Mouse (Mus musculus) E14TG2a.4 (cell line): Measurements from ENCODE around the gene Slc3a1.

ENCODE experiments used
- H3K27me3 ChIP-seq: 2 replicates; pipeline ENCODE4 v1.6.1; 2014; ENCODE audit warnings: low read length, control low read depth; ENCODE audit not compliant: insufficient read depth
- H3K36me3 ChIP-seq: 2 replicates; pipeline ENCODE4 v1.6.1; 2014; ENCODE audit warnings: low read length, control low read depth; ENCODE audit not compliant: insufficient read depth
- H3K4me1 ChIP-seq: replicated peaks from 2 replicates; pipeline ENCODE4 v1.6.1; 2014; ENCODE audit warnings: low read depth, low read length, control low read depth
- H3K4me3 ChIP-seq: replicated peaks from 2 replicates; pipeline ENCODE4 v1.5.1; 2014; ENCODE audit warnings: mild to moderate bottlenecking, low read length
- H3K9me3 ChIP-seq: 2 replicates; pipeline ENCODE4 v1.6.1; 2014; ENCODE audit warnings: low read length, control low read depth
- CTCF ChIP-seq: conservative IDR thresholded peaks from 2 replicates; pipeline ENCODE4 v1.5.1; 2014; ENCODE audit warnings: low read length
- NANOG ChIP-seq: IDR thresholded peaks from 2 replicates; pipeline ENCODE4 v1.6.1; 2014; ENCODE audit warnings: borderline replicate concordance, low read length, mixed read lengths
- POU5F1 ChIP-seq: IDR thresholded peaks from 2 replicates; pipeline ENCODE4 v1.6.1; 2014; ENCODE audit warnings: low read length, borderline replicate concordance

The Slc3a1 gene

DNA sequence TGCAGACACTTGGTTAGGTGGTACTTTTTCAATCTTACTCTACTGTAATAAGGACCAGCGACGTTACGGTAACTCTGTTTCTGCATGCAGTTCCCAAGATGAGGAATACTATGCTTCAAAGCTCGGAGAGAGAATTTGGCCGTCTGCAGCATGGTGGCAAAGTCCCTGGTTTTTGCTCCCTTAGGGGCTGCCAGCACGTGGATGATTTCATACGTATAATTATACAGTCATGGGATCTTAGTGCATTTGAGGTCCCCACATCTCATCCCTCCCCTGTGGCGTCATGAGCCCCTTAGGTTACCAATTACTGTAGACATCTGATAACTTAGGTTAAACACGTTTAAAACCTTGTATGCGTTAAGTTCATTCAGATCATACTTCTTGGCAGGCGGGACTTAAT is 60.2 kb downstream of the Slc3a1 start:
- Histone ChIP-seq H3K27me3 (no peaks in the 10 kb centered on the region), H3K4me3 (no peak overlapping the region), H3K9me3 (no peaks in the 10 kb centered on the region), H3K36me3 (no peaks in the 10 kb centered on the region), H3K4me1 (peaks cover 32% of the 10 kb centered on the region)
- TF ChIP-seq CTCF: no peak
- no peak for TF ChIP-seq POU5F1
- no peak for TF ChIP-seq NANOG

DNA sequence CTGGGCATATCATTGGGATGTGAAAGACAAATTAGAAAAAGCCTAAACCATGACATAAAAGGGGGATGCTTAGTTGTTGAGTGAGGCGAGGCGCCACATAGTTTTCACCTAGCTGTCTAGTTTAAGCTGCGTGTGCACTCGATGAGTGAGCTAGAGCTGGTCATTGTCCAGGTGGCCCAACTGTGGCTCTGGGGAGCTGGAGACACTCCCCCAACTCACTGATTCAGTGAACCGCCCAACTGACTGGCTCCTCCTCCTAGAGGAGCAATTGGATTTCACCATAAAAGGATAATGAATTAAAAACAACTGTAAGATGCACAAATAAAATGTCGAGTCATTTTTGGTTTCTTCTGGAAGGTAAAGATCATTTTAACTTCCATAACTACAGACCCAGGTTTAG is 60.8 kb downstream of the Slc3a1 start:
- Histone ChIP-seq H3K36me3 (no peaks in the 10 kb centered on the region), H3K27me3 (no peaks in the 10 kb centered on the region), H3K9me3 (no peaks in the 10 kb centered on the region), H3K4me3 (peak overlapping the region; percentile 99), H3K4me1 (peaks cover 27% of the 10 kb centered on the region)
- TF ChIP-seq POU5F1: no peak
- no peak for TF ChIP-seq CTCF

- H3K36me3 ChIP-seq: no peaks in the 10 kb centered on the region
- H3K9me3 ChIP-seq: no peaks in the 10 kb centered on the region
- no peak for TF ChIP-seq CTCF
- no peak for TF ChIP-seq POU5F1
- no peak for TF ChIP-seq NANOG
- H3K27me3 ChIP-seq: no peaks in the 10 kb centered on the region
- peak overlapping the region; percentile 99 for H3K4me3 ChIP-seq
- H3K4me1 ChIP-seq: peaks cover 25% of the 10 kb centered on the region
These were observed 61.4 kb downstream of the Slc3a1 start for GRCm38 (mm10) chr17:85089621-85090020.

GRCm38 (mm10) chr17:85090120-85091099 is 62.2 kb downstream of the Slc3a1 start, which contains the start of the genes Prepl and Camkmt:
TSS of gene Prepl (minus strand) at chr17:85090241.
TSS of gene Camkmt (plus strand) at chr17:85090552.
- Histone ChIP-seq H3K4me1 (peaks cover 25% of the 10 kb centered on the region), H3K27me3 (no peaks in the 10 kb centered on the region)
- TF ChIP-seq CTCF (no peak), POU5F1 (peak; percentile 55; the same call in 1 of the 2 replicates)

DNA sequence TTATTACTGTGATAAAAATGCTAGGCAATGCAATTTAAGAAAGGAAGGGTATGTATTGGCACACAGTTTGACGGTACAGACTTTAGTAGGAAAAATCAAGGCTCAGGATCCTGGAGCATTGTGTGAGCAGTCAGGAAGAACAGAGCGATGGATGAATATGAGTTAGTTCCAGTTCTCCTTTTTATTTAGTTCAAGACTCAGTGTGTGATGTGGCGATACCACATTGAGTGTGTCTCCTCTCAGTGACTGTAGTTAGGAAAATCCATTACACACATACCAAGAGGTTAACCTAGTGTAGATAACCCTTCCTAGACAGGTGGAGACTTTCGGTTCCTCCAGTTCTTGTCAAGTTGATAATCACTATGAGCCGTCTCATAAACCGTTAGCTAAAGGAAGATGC is 63.6 kb downstream of the Slc3a1 start:
- no peaks in the 10 kb centered on the region for H3K27me3 ChIP-seq
- TF ChIP-seq NANOG: no peak
- TF ChIP-seq POU5F1: no peak
- no peak for TF ChIP-seq CTCF
- H3K36me3 ChIP-seq: peaks cover 10% of the 10 kb centered on the region
- H3K9me3 ChIP-seq: no peaks in the 10 kb centered on the region
- H3K4me3 ChIP-seq: peak overlapping the region; percentile 99
- H3K4me1 ChIP-seq: peaks cover 25% of the 10 kb centered on the region

More at GRCm38 (mm10) chr17:85090120-85091099, 62.2 kb downstream of the Slc3a1 start, which contains the start of the genes Prepl and Camkmt:
- H3K4me3 ChIP-seq: peak within 1 kb of the TSS; percentile 99
- H3K36me3 ChIP-seq: no peaks in the 10 kb centered on the region
- H3K9me3 ChIP-seq: no peaks in the 10 kb centered on the region

DNA sequence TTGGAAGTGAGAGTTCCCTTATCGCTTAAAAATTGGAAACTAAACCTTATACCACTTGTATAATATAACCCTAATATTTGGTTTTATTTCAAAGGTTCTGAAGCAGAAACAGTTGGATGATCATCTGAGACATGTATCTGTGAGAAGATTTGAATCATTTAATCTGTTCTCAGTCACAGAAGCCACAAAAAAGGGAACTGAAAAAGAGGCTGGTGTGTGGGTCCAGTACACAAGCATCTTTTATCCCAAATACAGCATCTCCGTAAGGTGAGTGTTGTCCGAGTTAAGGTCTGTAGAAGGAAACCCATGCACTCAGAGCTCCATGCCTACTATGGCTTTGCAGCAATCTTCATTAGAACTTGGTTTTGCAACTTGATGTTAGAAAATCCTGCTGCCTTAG is 68.2 kb downstream of the Slc3a1 start:
- peaks cover 20% of the 10 kb centered on the region for H3K4me1 ChIP-seq
- no peak overlapping the region for H3K4me3 ChIP-seq
- H3K9me3 ChIP-seq: peaks cover 33% of the 10 kb centered on the region
- TF ChIP-seq CTCF: no peak
- TF ChIP-seq NANOG: no peak
- no peak for TF ChIP-seq POU5F1
- H3K27me3 ChIP-seq: no peaks in the 10 kb centered on the region
- peaks cover 43% of the 10 kb centered on the region for H3K36me3 ChIP-seq

DNA sequence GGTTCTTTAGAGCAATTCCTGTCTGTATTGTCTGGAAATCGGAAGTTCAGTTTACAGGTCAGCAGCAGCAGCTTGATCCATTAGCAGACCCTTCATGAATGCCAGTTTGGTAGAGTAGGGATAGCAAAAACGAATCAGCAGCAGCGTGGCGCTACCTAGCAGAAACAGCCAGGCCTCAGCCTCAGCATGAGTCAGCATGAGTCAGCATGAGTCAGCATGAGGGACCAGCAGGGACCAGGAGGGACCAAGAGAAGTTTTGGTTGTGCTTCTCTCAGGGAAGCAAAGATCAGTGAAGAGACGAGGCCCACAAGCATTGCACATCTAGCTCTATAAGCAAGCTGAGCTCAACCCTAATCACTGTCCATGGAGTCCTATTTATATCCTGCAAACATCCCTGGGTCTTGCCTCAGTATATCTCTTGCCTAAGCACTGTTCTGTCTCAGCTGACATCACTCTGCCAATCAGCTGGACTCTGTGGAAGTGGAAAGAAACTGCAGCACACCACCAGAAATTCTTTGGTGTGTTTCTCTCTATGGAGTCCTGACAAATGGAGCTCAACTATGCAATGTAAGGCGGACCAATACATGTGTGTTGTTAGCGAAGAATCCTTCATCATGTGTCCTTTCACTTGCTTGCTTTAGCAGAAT is 70.6 kb downstream of the Slc3a1 start:
- Histone ChIP-seq H3K9me3 (peaks cover 33% of the 10 kb centered on the region), H3K4me1 (peaks cover 35% of the 10 kb centered on the region), H3K4me3 (no peak overlapping the region), H3K36me3 (peaks cover 43% of the 10 kb centered on the region), H3K27me3 (no peaks in the 10 kb centered on the region)
- TF ChIP-seq CTCF (no peak), NANOG (no peak), POU5F1 (no peak)

DNA sequence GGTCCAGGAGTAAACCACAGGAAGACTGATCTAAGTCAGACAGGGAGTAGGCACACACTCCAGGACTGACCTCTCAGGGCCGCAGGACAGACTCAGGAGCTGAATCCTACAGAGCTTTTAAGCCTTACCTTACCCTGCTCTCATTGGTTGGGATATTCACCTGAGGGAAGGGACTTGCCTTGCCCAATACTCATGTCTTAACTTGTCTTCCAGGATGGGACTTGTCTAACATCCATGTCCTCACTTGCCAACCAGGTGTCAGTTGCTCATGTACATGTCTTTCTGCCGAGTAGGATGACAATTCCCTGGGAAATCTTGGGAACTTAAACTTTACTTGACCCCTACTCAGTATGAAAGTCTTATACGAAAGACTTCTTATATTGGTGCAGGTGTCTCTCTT is 72.1 kb downstream of the Slc3a1 start:
- peaks cover 43% of the 10 kb centered on the region for H3K36me3 ChIP-seq
- peaks cover 37% of the 10 kb centered on the region for H3K4me1 ChIP-seq
- no peak for TF ChIP-seq CTCF
- TF ChIP-seq NANOG: no peak
- TF ChIP-seq POU5F1: no peak
- no peak overlapping the region for H3K4me3 ChIP-seq
- H3K27me3 ChIP-seq: no peaks in the 10 kb centered on the region
- H3K9me3 ChIP-seq: peaks cover 33% of the 10 kb centered on the region

GRCm38 (mm10) chr17:85101751-85102150 is 73.6 kb downstream of the Slc3a1 start:
- no peaks in the 10 kb centered on the region for H3K27me3 ChIP-seq
- H3K4me3 ChIP-seq: no peak overlapping the region
- TF ChIP-seq CTCF: no peak
- peak; percentile 38; the same call in 1 of the 2 replicates for TF ChIP-seq NANOG
- peaks cover 33% of the 10 kb centered on the region for H3K9me3 ChIP-seq
- peaks cover 37% of the 10 kb centered on the region for H3K4me1 ChIP-seq
- H3K36me3 ChIP-seq: peaks cover 33% of the 10 kb centered on the region
